Mouse (Mus musculus) stomach, embryonic 16.5 days (tissue): ENCODE measurements around the gene Chek2. TPM values are rescaled to one million over a fixed set of nuclear protein-coding genes. Genes with fewer than 3 reads are reported as not detected.
"Not testable (repeated sequence)": the region's sequence is repeated elsewhere in the genome, so short reads cannot be mapped to it uniquely, and the experiment has no call there.

Source experiments
- ATAC-seq: fragments of 200-750 bp; cut with Nextera tagmentation; 2 replicates; pipeline ENCODE4 v1.8.0; 2017; ENCODE audit warnings: moderate number of reproducible peaks, moderate TSS enrichment; ENCODE audit not compliant: insufficient read depth, low FRiP score
- H3K27ac ChIP-seq: fragments of 300-500 bp; sonication (generic); 2 replicates; pipeline ENCODE4 v1.5.1; 2014; ENCODE audit warnings: low read length
- H3K27me3 ChIP-seq: fragments of 300-500 bp; sonication (generic); 2 replicates; pipeline ENCODE4 v1.6.1; 2014; ENCODE audit warnings: low read length, control low read depth, mixed read lengths; ENCODE audit not compliant: control insufficient read depth, insufficient read depth
- H3K36me3 ChIP-seq: fragments of 300-500 bp; sonication (generic); 2 replicates; pipeline ENCODE4 v1.6.1; 2014; ENCODE audit warnings: low read length; ENCODE audit not compliant: control insufficient read depth, insufficient read depth
- H3K4me1 ChIP-seq: fragments of 300-500 bp; sonication (generic); 2 replicates; pipeline ENCODE4 v1.6.1; 2014; ENCODE audit warnings: low read length, control low read depth, mixed read lengths; ENCODE audit not compliant: control insufficient read depth, insufficient read depth
- H3K4me2 ChIP-seq: fragments of 300-500 bp; sonication (generic); 2 replicates; pipeline ENCODE4 v1.6.1; 2014; ENCODE audit warnings: low read depth, low read length, mixed read lengths
- H3K4me3 ChIP-seq: fragments of 300-500 bp; sonication (generic); replicated peaks from 2 replicates; pipeline ENCODE4 v1.5.1; 2014; ENCODE audit warnings: mild to moderate bottlenecking, low read length
- H3K9ac ChIP-seq: fragments of 300-500 bp; sonication (generic); 2 replicates; pipeline ENCODE4 v1.6.1; 2014; ENCODE audit warnings: low read length
- H3K9me3 ChIP-seq: fragments of 300-500 bp; sonication (generic); replicated peaks from 2 replicates; pipeline ENCODE4 v1.6.1; 2016; ENCODE audit warnings: low read length, control low read depth; ENCODE audit not compliant: control insufficient read depth
- WGBS: fragments of 180-500 bp; shearing (Covaris S2); extraction: QIAGEN DNeasy Blood & Tissue Kit; methylation state at CpG from one replicate; pipeline ENCODE4 v1.1.7; 2014; 5-methylcytosine and 5-hydroxymethylcytosine counted together
- polyA plus RNA-seq: library from polyadenylated mRNA; unstranded; fragments of >200 nt; fragmentation: Nextera tagmentation; extraction: Ambion mirVana; gene quantifications from 2 replicates; pipeline ENCODE4 v1.2.1, GENCODE M21; 2015

Gene Chek2
- polyA plus RNA-seq, 1 experiment from 2014 or later, result 31.3 TPM

GRCm38 (mm10) chr5:110831036-110831720 is 8.6 kb upstream of the Chek2 start:
- no peak for ATAC-seq
- H3K9me3 ChIP-seq, result no peaks in the 10 kb centered on the region
- H3K4me2 ChIP-seq, result no peak overlapping the region
- no peak overlapping the region for H3K4me3 ChIP-seq
- no peak overlapping the region for H3K27ac ChIP-seq
- H3K27me3 ChIP-seq, result no peaks in the 10 kb centered on the region
- no peak overlapping the region for H3K9ac ChIP-seq
- H3K36me3 ChIP-seq, result no peaks in the 10 kb centered on the region
- 80% methylated on average over 5 of the region's 5 CpGs for WGBS
- peaks cover 5% of the 10 kb centered on the region; the same call in 1 of the 2 replicates for H3K4me1 ChIP-seq

GRCm38 (mm10) chr5:110835959-110836358 is 3.8 kb upstream of the Chek2 start:
- H3K4me2 ChIP-seq, result no peak overlapping the region
- no peak overlapping the region for H3K27ac ChIP-seq
- H3K9me3 ChIP-seq, result no peaks in the 10 kb centered on the region
- H3K4me1 ChIP-seq, result peaks cover 20% of the 10 kb centered on the region
- 17% methylated on average over 3 of the region's 3 CpGs for WGBS
- no peaks in the 10 kb centered on the region for H3K36me3 ChIP-seq
- no peak overlapping the region for H3K4me3 ChIP-seq
- H3K27me3 ChIP-seq, result no peaks in the 10 kb centered on the region
- no peak overlapping the region; the same call in 1 of the 2 replicates for H3K9ac ChIP-seq
- ATAC-seq, result no peak

DNA sequence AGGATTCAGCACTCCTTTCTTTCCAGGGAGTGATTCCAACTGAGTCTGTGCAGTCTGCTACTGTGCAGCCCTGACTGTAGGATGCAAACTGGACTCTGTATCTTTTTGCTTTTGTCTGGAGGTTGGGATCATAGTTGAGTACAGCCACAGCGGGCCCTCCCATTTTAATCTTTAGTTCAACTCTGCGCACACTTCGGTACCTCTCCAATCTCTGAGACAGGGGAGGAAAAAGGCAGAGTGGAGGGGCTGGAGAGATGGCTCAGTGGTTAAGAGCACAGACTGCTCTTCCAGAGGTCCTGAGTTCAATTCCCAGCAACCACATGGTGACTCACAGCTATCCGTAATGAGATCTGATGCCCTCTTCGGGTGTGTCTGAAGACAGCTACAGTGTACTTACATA is 1.8 kb upstream of the Chek2 start:
- H3K36me3 ChIP-seq, H3K27me3 ChIP-seq, H3K9me3 ChIP-seq, ATAC-seq, H3K27ac ChIP-seq, H3K4me2 ChIP-seq, H3K9ac ChIP-seq, H3K4me3 ChIP-seq: not testable (repeated sequence)
- H3K4me1 ChIP-seq, result peaks cover 20% of the 10 kb centered on the region
- 83% methylated on average over 5 of the region's 5 CpGs for WGBS

- H3K9ac ChIP-seq, result peak overlapping the region; percentile 83
- peak overlapping the region; percentile 82 for H3K27ac ChIP-seq
- no peaks in the 10 kb centered on the region for H3K9me3 ChIP-seq
- WGBS, result 5% methylated on average over 28 of the region's 28 CpGs
- H3K36me3 ChIP-seq, result no peaks in the 10 kb centered on the region; the same call in 1 of the 2 replicates
- H3K4me3 ChIP-seq, result peak overlapping the region; percentile 90
- ATAC-seq, result no peak; the same call in 1 of the 2 replicates
- H3K27me3 ChIP-seq, result no peaks in the 10 kb centered on the region
- H3K4me1 ChIP-seq, result peaks cover 20% of the 10 kb centered on the region
- H3K4me2 ChIP-seq, result peak overlapping the region; percentile 80
Observed at GRCm38 (mm10) chr5:110839038-110839677, 621 bp upstream of the Chek2 start.

- no peak for ATAC-seq
- peak overlapping the region; percentile 66 for H3K4me2 ChIP-seq
- WGBS, result 4% methylated on average over 4 of the region's 4 CpGs
- no peaks in the 10 kb centered on the region for H3K9me3 ChIP-seq
- H3K9ac ChIP-seq, result peak overlapping the region; percentile 68
- H3K4me3 ChIP-seq, result peak overlapping the region; percentile 90
- peaks cover 18% of the 10 kb centered on the region for H3K4me1 ChIP-seq
- peak overlapping the region; percentile 85 for H3K27ac ChIP-seq
- H3K27me3 ChIP-seq, result no peaks in the 10 kb centered on the region
- H3K36me3 ChIP-seq, result peaks cover 3% of the 10 kb centered on the region; the same call in 1 of the 2 replicates
Observed at GRCm38 (mm10) chr5:110840465-110840864, 686 bp downstream of the Chek2 start.

GRCm38 (mm10) chr5:110841046-110841862 is 1.5 kb downstream of the Chek2 start:
- no peak overlapping the region for H3K27ac ChIP-seq
- H3K4me1 ChIP-seq, result peaks cover 14% of the 10 kb centered on the region
- H3K9me3 ChIP-seq, result no peaks in the 10 kb centered on the region
- no peak overlapping the region for H3K4me3 ChIP-seq
- no peak overlapping the region for H3K9ac ChIP-seq
- no peak for ATAC-seq
- H3K36me3 ChIP-seq, result peaks cover 3% of the 10 kb centered on the region; the same call in 1 of the 2 replicates
- peak overlapping the region; percentile 66 for H3K4me2 ChIP-seq
- H3K27me3 ChIP-seq, result no peaks in the 10 kb centered on the region
- 88% methylated on average over 14 of the region's 14 CpGs for WGBS

DNA sequence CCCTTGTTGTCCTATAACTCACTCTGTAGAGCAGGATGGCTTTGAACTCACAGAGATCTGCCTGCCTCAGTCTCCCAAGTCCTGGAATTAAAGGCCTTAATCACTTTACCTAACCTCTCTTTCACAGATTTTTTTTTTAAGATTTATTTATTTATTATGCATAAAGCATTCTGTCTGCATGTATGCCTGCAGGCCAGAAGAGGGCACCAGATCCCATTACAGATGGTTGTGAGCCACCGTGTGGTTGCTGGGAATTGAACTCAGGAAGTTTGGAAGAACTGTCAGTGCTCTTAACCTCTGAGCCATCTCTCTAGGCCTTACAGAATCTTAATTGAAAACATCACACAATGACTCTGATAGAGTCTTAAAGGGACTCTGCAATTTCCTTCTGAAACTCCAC is 13.2 kb downstream of the Chek2 start:
- WGBS, result 85% methylated on average over 1 of the region's 1 CpGs

GRCm38 (mm10) chr5:110857091-110857490 is 17.3 kb downstream of the Chek2 start:
- H3K27me3 ChIP-seq, result no peaks in the 10 kb centered on the region
- H3K4me2 ChIP-seq, result no peak overlapping the region
- no peak overlapping the region for H3K4me3 ChIP-seq
- no peak overlapping the region for H3K27ac ChIP-seq
- H3K9ac ChIP-seq, result no peak overlapping the region
- WGBS, result 53% methylated on average over 5 of the region's 5 CpGs
- no peak for ATAC-seq
- H3K9me3 ChIP-seq, result no peaks in the 10 kb centered on the region
- H3K36me3 ChIP-seq, result no peaks in the 10 kb centered on the region
- H3K4me1 ChIP-seq, result no peaks in the 10 kb centered on the region

More for the DNA sequence above, 13.2 kb downstream of the Chek2 start:
- Histone ChIP-seq H3K4me1 (no peaks in the 10 kb centered on the region), H3K9me3 (no peaks in the 10 kb centered on the region), H3K9ac (no peak overlapping the region), H3K27ac (no peak overlapping the region), H3K4me3 (no peak overlapping the region), H3K27me3 (no peaks in the 10 kb centered on the region), H3K4me2 (no peak overlapping the region), H3K36me3 (peaks cover 4% of the 10 kb centered on the region; the same call in 1 of the 2 replicates)
- ATAC-seq, result no peak
